Mouse (Mus musculus) CD4-positive, CD25-positive, alpha-beta regulatory T cell, adult 9 weeks (primary cell): Measurements from ENCODE around the gene Cdc20b. TPM values are rescaled to one million over a fixed set of nuclear protein-coding genes. Genes with fewer than 3 reads are reported as not detected.

Source experiments
- polyA plus RNA-seq: library from polyadenylated mRNA; unstranded; fragments of 100-300 nt; shearing (Covaris generic); gene quantifications from one replicate; pipeline ENCODE4 v1.2.1, GENCODE M21; 2017

The Cdc20b gene
- polyA plus RNA-seq, result not detected

DNA sequence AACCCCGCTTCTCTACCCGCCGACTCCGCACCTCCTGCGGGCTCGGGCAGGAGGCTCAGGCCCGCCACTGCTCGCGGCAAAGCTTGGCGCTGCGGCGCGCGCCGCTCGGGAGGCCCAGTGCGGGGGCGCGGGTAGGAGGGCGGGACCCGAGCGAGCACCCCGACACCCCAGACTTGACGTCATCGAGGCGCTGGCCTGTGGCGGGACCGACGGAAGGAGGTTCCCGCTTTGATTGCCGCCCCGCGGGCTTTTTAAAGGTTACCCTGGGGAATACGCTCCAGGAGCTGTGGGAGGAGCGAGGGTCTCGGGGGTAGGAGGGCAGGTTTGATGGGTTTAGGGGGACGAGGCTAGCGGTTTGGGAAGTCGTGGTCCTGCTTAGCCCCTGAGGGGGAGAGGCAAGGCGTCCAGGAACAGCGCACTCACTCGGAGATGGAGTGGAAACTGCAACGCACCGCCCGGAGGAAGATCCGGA lies at the start of gene Cdc20b:
Gene Cdc20b, plus strand, starts transcription at position 162 of the 472 bp plus-strand sequence.

DNA sequence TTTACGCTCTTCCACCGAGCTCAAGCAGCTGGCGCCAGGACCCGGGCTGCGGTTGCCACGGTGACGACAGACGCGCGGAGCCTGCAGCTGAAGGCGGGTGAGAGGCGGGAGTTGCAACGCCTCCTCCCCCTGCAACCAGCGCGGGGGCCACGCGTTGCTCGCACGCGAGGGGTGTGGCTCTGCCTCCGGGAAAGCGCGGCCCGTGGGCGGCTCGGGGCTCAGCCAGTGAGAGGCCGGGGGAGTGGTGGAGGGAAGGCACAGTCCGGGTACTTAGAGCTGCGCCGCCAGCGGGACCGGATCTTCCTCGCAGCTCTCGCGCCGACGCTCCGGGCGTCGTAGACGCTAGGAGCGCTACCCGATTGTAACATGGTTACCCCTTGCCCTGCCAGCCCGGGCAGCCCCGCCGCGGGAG lies 47.4 kb upstream of the Cdc20b start, which contains the start of gene Ccno:
Gene Ccno, plus strand, starts transcription at position 271 of the 412 bp plus-strand sequence.

DNA sequence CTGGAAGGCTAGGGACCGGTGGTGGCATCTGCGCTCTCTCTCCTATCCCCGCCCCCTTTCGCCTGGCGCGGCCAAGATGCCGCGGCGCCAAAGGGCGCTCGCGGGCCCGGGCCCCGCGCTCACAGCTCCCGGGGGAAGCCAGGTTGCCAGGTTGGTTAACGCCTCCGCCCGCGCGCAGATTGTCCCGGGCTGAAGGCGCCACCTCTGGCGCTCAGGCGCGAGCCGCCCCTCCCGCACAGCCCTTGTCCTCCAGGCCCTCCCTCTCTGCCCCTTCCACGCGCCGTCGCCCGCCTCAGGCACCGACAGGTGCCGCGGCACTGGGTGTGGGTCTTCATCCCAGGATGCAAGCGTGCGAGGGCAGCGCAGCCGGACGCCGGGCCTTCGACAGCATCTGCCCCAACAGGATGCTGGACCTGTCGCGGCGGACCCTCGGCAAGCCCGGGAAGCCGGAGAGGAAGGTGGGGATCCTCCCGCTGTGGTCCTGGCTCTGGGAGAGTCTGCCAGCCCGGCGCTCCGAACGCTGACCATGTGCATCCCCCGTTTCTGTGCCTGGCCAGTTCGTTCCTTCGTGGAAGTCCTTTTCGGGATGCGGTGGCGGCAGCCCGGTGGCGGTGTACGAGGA lies 41.3 kb upstream of the Cdc20b start, which contains the start of gene Mcidas:
Gene Mcidas, plus strand, starts transcription at position 315 of the 622 bp plus-strand sequence.

DNA sequence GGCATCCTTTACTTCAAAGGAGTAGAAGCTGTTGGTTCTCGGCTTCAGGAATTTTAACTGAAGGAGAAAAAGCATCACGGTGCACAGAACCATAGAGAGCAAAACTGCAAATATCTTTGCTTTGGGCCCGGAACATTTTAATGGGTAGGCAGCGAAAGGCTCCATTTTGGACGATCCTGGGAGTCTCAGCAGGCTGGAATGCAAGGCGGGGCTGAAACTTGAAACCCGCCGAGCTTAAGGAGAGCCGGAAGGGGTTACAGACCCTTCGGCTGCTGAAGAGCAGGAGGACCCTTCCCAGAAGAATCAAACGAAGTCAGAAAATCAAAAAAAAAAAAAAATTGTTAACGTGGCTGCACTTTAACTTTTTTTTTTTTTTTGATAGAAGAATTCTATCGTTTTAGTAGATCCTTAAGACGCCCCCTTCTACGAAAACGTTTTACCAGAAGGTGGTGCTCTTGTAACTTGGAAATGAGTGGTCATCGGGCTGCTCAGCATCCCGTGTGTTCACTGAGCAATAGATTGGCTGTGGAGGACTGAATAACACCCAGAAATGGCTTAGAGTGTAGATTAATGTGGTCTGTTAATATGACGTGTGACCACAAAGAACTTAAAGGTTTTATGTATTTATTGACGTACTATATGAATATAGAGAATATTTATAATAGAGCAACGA lies 11.4 kb downstream of the Cdc20b start, which contains the start of gene Gpx8:
Gene Gpx8, minus strand, starts transcription at position 200 of the 673 bp plus-strand sequence.

DNA sequence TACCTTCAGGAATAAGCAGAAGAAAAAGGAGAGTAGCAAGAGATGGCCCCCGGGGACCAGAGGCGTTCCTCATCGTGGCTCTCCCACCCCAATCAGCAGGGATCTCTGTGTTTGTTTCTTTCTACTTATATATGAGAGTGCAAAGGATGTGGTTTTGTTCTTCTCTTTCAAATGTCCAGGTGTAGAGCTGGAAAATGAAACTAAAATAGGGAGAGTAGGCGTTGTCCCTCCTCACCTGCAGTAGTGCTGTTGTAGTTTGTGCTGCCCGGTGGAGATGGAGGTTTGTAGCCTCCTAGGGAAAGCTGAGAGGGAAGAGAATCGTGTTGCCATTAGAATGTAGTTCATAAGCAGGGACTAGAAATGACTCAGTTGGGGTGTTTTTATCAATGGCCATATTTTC lies 66.0 kb downstream of the Cdc20b start, which contains the start of gene Gzma:
Gene Gzma, minus strand, starts transcription at position 103 of the 400 bp plus-strand sequence.

Other genes starting within 250 kb of the Cdc20b start
- 7.0 TPM for gene Plpp1, start 234.3 kb upstream of the Cdc20b start, polyA plus RNA-seq
- 93.6 TPM for gene Mtrex, start 107.7 kb upstream of the Cdc20b start, polyA plus RNA-seq
- gene Dhx29, start 107.7 kb upstream of the Cdc20b start, polyA plus RNA-seq, result 31.3 TPM
- 0.33 TPM for gene Ccno, start 47.3 kb upstream of the Cdc20b start, polyA plus RNA-seq
- not detected for gene Mcidas, start 41.3 kb upstream of the Cdc20b start, polyA plus RNA-seq
- not detected for gene Gpx8, start 11.3 kb downstream of the Cdc20b start, polyA plus RNA-seq
- gene Gzma, start 65.9 kb downstream of the Cdc20b start, polyA plus RNA-seq, result 1.2 TPM
- 0.17 TPM for gene Esm1, start 174.5 kb downstream of the Cdc20b start, polyA plus RNA-seq
- 2.2 TPM for gene Gzmk, start 190.8 kb downstream of the Cdc20b start, polyA plus RNA-seq